Mouse (Mus musculus) midbrain, postnatal 0 days (tissue): Measurements from ENCODE around the gene Dll4. TPM values are rescaled to one million over a fixed set of nuclear protein-coding genes. Genes with fewer than 3 reads are reported as not detected.

Source experiments
- ATAC-seq: fragments of 200-750 bp; cut with Nextera tagmentation; 2 replicates; pipeline ENCODE4 v1.8.0; 2017; ENCODE audit warnings: moderate number of reproducible peaks, mild to moderate bottlenecking, moderate TSS enrichment, moderate library complexity; ENCODE audit not compliant: low FRiP score
- DNase-seq: peaks from one replicate; pipeline ENCODE4 v3.0.0-alpha.2; 2015; ENCODE audit warnings: low spot score
- H3K27ac ChIP-seq: fragments of 300-500 bp; sonication (generic); 2 replicates; pipeline ENCODE4 v1.5.1; 2014; ENCODE audit warnings: low read depth, mild to moderate bottlenecking, low read length, mixed read lengths
- H3K27me3 ChIP-seq: fragments of 300-500 bp; sonication (generic); 2 replicates; pipeline ENCODE4 v1.6.1; 2014; ENCODE audit warnings: low read length, control low read depth, mixed read lengths; ENCODE audit not compliant: insufficient read depth
- H3K36me3 ChIP-seq: fragments of 300-500 bp; sonication (generic); 2 replicates; pipeline ENCODE4 v1.6.1; 2014; ENCODE audit warnings: low read length, control low read depth, mixed read lengths; ENCODE audit not compliant: insufficient read depth
- H3K4me1 ChIP-seq: fragments of 300-500 bp; sonication (generic); 2 replicates; pipeline ENCODE4 v1.6.1; 2014; ENCODE audit warnings: mild to moderate bottlenecking, control low read depth, antibody characterized with exemption, low read length, mixed read lengths; ENCODE audit not compliant: insufficient read depth
- H3K4me2 ChIP-seq: fragments of 300-500 bp; sonication (generic); 2 replicates; pipeline ENCODE4 v1.6.1; 2014; ENCODE audit warnings: low read depth, mild to moderate bottlenecking, low read length, mixed read lengths; ENCODE audit not compliant: poor library complexity, severe bottlenecking
- H3K4me3 ChIP-seq: fragments of 300-500 bp; sonication (generic); 2 replicates; pipeline ENCODE4 v1.5.1; 2014; ENCODE audit warnings: low read depth, mild to moderate bottlenecking, low read length, moderate library complexity
- H3K9ac ChIP-seq: fragments of 300-500 bp; sonication (generic); replicated peaks from 2 replicates; pipeline ENCODE4 v1.6.1; 2014; ENCODE audit warnings: mild to moderate bottlenecking, low read length, moderate library complexity, mixed read lengths; ENCODE audit not compliant: poor library complexity, severe bottlenecking
- H3K9me3 ChIP-seq: fragments of 300-500 bp; sonication (generic); 2 replicates; pipeline ENCODE4 v1.6.1; 2016; ENCODE audit warnings: low read length, control low read depth
- CTCF ChIP-seq: IDR thresholded peaks from 2 replicates; pipeline ENCODE4 v1.5.1; 2016; ENCODE audit warnings: antibody characterized with exemption, mild to moderate bottlenecking
- WGBS: fragments of 180-500 bp; shearing (Covaris S2); extraction: QIAGEN DNeasy Blood & Tissue Kit; methylation state at CpG from one replicate; pipeline ENCODE4 v1.1.7; 2014; 5-methylcytosine and 5-hydroxymethylcytosine counted together
- polyA plus RNA-seq: library from polyadenylated mRNA; unstranded; fragments of >200 nt; fragmentation: Nextera tagmentation; extraction: Ambion mirVana; gene quantifications from 2 replicates; pipeline ENCODE4 v1.2.1, GENCODE M21; 2015
- total RNA-seq: library from RNA; depleted of rRNA; stranded (reverse); fragments of >200 nt; gene quantifications from 2 replicates; pipeline ENCODE4 v1.2.3, GENCODE M21; 2014; rRNA removed

Dll4 gene
- total RNA-seq, result 3.9 TPM in 2 replicates
- 2.3 and 2.6 TPM in 2 replicates for polyA plus RNA-seq

DNA sequence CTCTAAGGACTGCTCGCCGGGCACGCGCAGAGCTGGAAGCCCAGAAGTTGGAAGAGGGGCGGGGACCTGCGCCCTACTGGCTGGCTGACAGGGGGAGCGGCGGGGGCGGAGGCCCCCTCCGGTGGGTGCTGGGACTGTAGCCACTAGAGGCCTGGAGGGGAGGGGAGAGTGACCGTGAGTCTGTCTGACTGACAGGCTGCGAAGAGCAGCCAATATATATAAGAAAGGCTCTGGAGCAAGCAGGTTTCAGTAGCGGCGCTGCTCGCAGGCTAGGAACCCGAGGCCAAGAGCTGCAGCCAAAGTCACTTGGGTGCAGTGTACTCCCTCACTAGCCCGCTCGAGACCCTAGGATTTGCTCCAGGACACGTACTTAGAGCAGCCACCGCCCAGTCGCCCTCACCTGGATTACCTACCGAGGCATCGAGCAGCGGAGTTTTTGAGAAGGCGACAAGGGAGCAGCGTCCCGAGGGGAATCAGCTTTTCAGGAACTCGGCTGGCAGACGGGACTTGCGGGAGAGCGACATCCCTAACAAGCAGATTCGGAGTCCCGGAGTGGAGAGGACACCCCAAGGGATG lies at the start of gene Dll4:
TSS of gene Dll4 (plus strand) at position 217 of the 576 bp plus-strand sequence.
- no peak for ATAC-seq
- Histone ChIP-seq H3K27me3 (peaks cover 73% of the 10 kb centered on the region), H3K27ac (no peak within 1 kb of the TSS), H3K9me3 (no peaks in the 10 kb centered on the region), H3K4me3 (peak within 1 kb of the TSS; percentile 44), H3K4me1 (peaks cover 19% of the 10 kb centered on the region), H3K4me2 (peak within 1 kb of the TSS; percentile 99), H3K9ac (peak within 1 kb of the TSS; percentile 54), H3K36me3 (peaks cover 2% of the 10 kb centered on the region; the same call in 1 of the 2 replicates)
- no peak; the same call in 1 of the 2 replicates for TF ChIP-seq CTCF
- under 1% methylated on average over 32 of the region's 33 CpGs for WGBS
- peak; percentile 27 for DNase-seq

- H3K36me3 ChIP-seq, result no peaks in the 10 kb centered on the region
- H3K4me1 ChIP-seq, result no peaks in the 10 kb centered on the region
- DNase-seq (no peak), ATAC-seq (no peak)
- no peaks in the 10 kb centered on the region for H3K9me3 ChIP-seq
- H3K4me2 ChIP-seq, result no peak overlapping the region
- no peak overlapping the region for H3K4me3 ChIP-seq
- H3K27me3 ChIP-seq, result no peaks in the 10 kb centered on the region
- no peak overlapping the region for H3K27ac ChIP-seq
- 78% methylated on average over 7 of the region's 7 CpGs for WGBS
- no peak overlapping the region for H3K9ac ChIP-seq
- no peak for TF ChIP-seq CTCF
Measured at GRCm38 (mm10) chr2:119276926-119277325, 48.7 kb upstream of the Dll4 start.

- Histone ChIP-seq H3K4me3 (no peak overlapping the region), H3K4me1 (no peaks in the 10 kb centered on the region), H3K27me3 (no peaks in the 10 kb centered on the region), H3K4me2 (no peak overlapping the region), H3K27ac (no peak overlapping the region), H3K9me3 (no peaks in the 10 kb centered on the region), H3K9ac (no peak overlapping the region), H3K36me3 (no peaks in the 10 kb centered on the region)
- ATAC-seq, result no peak
- DNase-seq, result no peak
- no peak for TF ChIP-seq CTCF
- WGBS, result 91% methylated on average over 23 of the region's 23 CpGs
Measured at GRCm38 (mm10) chr2:119277810-119278209, 47.8 kb upstream of the Dll4 start.

DNA sequence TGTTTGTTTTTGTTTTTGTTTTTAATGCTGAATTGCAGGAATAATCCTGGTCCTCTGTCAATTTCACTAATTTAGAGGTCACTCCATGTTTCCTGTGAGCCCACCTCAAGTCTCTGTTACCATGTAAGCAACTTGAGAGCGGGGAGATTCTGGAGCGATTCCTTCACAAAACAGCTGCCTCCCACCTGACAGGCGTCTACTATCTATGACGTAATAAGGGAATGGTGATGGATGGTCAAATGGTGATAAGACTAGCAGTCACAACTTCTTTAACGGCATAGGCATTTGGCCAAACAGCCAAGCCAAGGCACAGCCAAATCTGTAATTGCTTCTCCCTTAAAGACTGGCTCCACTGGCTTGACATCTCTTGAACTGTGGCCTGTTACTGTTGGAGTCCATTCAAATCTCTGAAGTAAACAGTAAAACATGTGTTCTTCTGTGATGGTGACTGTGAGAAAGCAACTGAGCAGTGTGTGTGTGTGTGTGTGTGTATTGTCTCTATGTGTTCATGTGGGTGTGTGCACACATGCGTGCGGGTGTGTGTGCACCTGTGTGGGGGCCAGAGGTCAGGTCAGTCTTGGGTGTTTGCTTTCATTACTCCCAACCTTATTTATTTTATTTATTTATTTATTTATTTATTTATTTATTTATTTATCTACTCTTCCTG lies 43.6 kb upstream of the Dll4 start:
- Histone ChIP-seq H3K4me1 (no peaks in the 10 kb centered on the region), H3K27ac (no peak overlapping the region), H3K36me3 (no peaks in the 10 kb centered on the region), H3K27me3 (no peaks in the 10 kb centered on the region), H3K4me3 (no peak overlapping the region), H3K4me2 (no peak overlapping the region), H3K9ac (no peak overlapping the region), H3K9me3 (no peaks in the 10 kb centered on the region)
- no peak for DNase-seq
- WGBS, result 90% methylated on average over 7 of the region's 7 CpGs
- 0 out of 2 replicates have a peak, but pooled peaks have one; percentile 38 for ATAC-seq
- TF ChIP-seq CTCF, result no peak

DNA sequence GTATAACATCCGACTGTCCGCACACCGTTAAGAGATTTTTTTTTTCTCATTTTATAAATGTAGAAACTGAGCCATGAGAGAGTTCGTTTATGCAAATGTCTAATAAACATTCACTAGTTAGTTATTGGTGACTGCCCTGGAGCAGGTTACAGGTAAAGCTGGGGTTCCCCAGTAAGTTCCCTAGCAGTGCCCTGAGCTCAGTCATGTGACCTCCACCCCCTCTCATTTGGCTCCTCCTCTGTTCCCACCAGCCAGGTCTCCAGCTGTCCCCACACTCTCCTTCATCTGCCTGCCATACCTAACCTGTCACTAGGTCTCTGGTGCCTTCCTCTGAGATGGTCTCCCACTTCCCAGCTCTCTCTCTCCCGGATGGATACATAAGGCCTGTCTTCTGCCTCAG lies 38.2 kb upstream of the Dll4 start:
- Histone ChIP-seq H3K36me3 (peaks cover 16% of the 10 kb centered on the region; the same call in 1 of the 2 replicates), H3K4me1 (no peaks in the 10 kb centered on the region), H3K27me3 (no peaks in the 10 kb centered on the region), H3K9me3 (no peaks in the 10 kb centered on the region), H3K4me3 (no peak overlapping the region), H3K9ac (no peak overlapping the region), H3K4me2 (no peak overlapping the region), H3K27ac (no peak overlapping the region)
- whole genome bisulfite sequencing, result 91% methylated on average over 5 of the region's 5 CpGs
- TF ChIP-seq CTCF, result no peak
- no peak for DNase-seq
- no peak for ATAC-seq

DNA sequence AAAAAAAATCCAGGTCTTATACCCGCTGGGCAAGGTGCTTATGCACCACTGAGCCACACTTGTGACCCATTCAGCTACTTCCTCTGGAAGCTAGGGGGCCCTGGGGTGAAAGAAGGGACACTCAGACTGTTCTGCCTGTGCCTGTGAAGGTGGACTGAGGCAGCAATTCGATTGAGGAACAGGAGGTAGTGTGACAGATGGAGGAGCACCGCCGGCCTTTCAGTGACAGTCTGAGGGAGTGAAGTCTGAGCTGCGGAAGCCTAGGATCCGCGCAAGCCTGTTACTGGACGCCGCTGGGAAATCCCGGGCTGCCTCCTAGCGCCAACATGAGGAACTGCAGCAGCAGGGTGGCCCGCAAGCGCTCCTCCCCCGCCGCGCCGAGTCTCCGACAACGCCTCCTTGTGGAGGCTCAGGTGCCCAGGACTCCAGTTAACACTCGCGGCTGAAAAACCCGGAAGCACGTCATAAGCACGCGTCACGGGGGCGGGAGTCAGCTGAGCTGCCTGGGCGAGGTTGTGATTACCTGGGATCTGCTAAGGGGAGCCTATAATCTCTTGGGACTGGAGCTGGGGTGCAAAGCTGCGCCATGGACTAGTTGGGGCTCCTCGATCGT lies 37.2 kb upstream of the Dll4 start, which contains the start of gene Vps18:
TSS of gene Vps18 (plus strand) at position 471 of the 613 bp plus-strand sequence.
- under 1% methylated on average over 31 of the region's 31 CpGs for WGBS
- peak; percentile 97 for DNase-seq
- H3K36me3 ChIP-seq, result peaks cover 26% of the 10 kb centered on the region
- H3K4me2 ChIP-seq, result peak within 1 kb of the TSS; percentile 87
- H3K9me3 ChIP-seq, result no peaks in the 10 kb centered on the region
- TF ChIP-seq CTCF, result peak; percentile 99
- peak; percentile 93 for ATAC-seq
- H3K27ac ChIP-seq, result peak within 1 kb of the TSS; percentile 48; the same call in 1 of the 2 replicates
- H3K4me1 ChIP-seq, result no peaks in the 10 kb centered on the region
- no peaks in the 10 kb centered on the region for H3K27me3 ChIP-seq
- peak within 1 kb of the TSS; percentile 70 for H3K4me3 ChIP-seq
- peak within 1 kb of the TSS; percentile 78 for H3K9ac ChIP-seq
